Mouse (Mus musculus): Measurements from ENCODE around the gene Zfp3. TPM values are rescaled to one million over a fixed set of nuclear protein-coding genes. Genes with fewer than 3 reads are reported as not detected.

Zfp3 gene
- polyA plus RNA-seq, 1 experiment from 2014 or later, result 7.2 TPM

Small RNAs within 50 kb of the gene (microRNA-seq; reads per million reads assigned to microRNA genes)
- not detected for gene Gm22760

Other genes starting within 250 kb of the Zfp3 start
- 0.66 TPM in 1 of 2 replicates, not detected in the other for gene Vmo1, start 249.6 kb upstream of the Zfp3 start, polyA plus RNA-seq (2016; fragmentation: Nextera tagmentation; extraction: Ambion mirVana)
- gene Gltpd2, start 245.0 kb upstream of the Zfp3 start, polyA plus RNA-seq (2016; fragmentation: Nextera tagmentation; extraction: Ambion mirVana), result 0.37 and 0.68 TPM in 2 replicates
- 857 and 867 TPM in 2 replicates for gene Psmb6, start 238.8 kb upstream of the Zfp3 start, polyA plus RNA-seq (2016; fragmentation: Nextera tagmentation; extraction: Ambion mirVana)
- not detected in 2 replicates for gene Gm40193, start 231.3 kb upstream of the Zfp3 start, polyA plus RNA-seq (2016; fragmentation: Nextera tagmentation; extraction: Ambion mirVana)
- 4.4 and 4.5 TPM in 2 replicates for gene Pld2, start 224.1 kb upstream of the Zfp3 start, polyA plus RNA-seq (2016; fragmentation: Nextera tagmentation; extraction: Ambion mirVana)
- 17.6 and 18.4 TPM in 2 replicates for gene Mink1, start 201.3 kb upstream of the Zfp3 start, polyA plus RNA-seq (2016; fragmentation: Nextera tagmentation; extraction: Ambion mirVana)
- not detected in 2 replicates for gene 4930544D05Rik, start 148.4 kb upstream of the Zfp3 start, polyA plus RNA-seq (2016; fragmentation: Nextera tagmentation; extraction: Ambion mirVana)
- gene Chrne, start 145.0 kb upstream of the Zfp3 start, polyA plus RNA-seq (2016; fragmentation: Nextera tagmentation; extraction: Ambion mirVana), result not detected in 2 replicates
- 0.22 and 0.31 TPM in 2 replicates for gene Gp1ba, start 125.1 kb upstream of the Zfp3 start, polyA plus RNA-seq (2016; fragmentation: Nextera tagmentation; extraction: Ambion mirVana)
- 95.8 and 104 TPM in 2 replicates for gene Rnf167, start 117.0 kb upstream of the Zfp3 start, polyA plus RNA-seq (2016; fragmentation: Nextera tagmentation; extraction: Ambion mirVana)
- 161 and 163 TPM in 2 replicates for gene Slc25a11, start 116.7 kb upstream of the Zfp3 start, polyA plus RNA-seq (2016; fragmentation: Nextera tagmentation; extraction: Ambion mirVana)
- gene Pfn1, start 109.6 kb upstream of the Zfp3 start, polyA plus RNA-seq (2016; fragmentation: Nextera tagmentation; extraction: Ambion mirVana), result 1,494 and 1,514 TPM in 2 replicates
- gene Eno3, start 107.0 kb upstream of the Zfp3 start, polyA plus RNA-seq (2016; fragmentation: Nextera tagmentation; extraction: Ambion mirVana), result 34.2 and 38.2 TPM in 2 replicates
- 151 TPM in 2 replicates for gene Spag7, start 94.8 kb upstream of the Zfp3 start, polyA plus RNA-seq (2016; fragmentation: Nextera tagmentation; extraction: Ambion mirVana)
- gene Camta2, start 76.1 kb upstream of the Zfp3 start, polyA plus RNA-seq (2016; fragmentation: Nextera tagmentation; extraction: Ambion mirVana), result 9.9 and 12.8 TPM in 2 replicates
- gene Inca1, start 64.1 kb upstream of the Zfp3 start, polyA plus RNA-seq (2016; fragmentation: Nextera tagmentation; extraction: Ambion mirVana), result 1.0 and 1.4 TPM in 2 replicates
- 3.3 and 3.6 TPM in 2 replicates for gene Kif1c, start 63.7 kb upstream of the Zfp3 start, polyA plus RNA-seq (2016; fragmentation: Nextera tagmentation; extraction: Ambion mirVana)
- not detected in 2 replicates for gene Scimp, start 48.4 kb downstream of the Zfp3 start, polyA plus RNA-seq (2016; fragmentation: Nextera tagmentation; extraction: Ambion mirVana)
- 36.9 and 38.0 TPM in 2 replicates for gene Rabep1, start 80.6 kb downstream of the Zfp3 start, polyA plus RNA-seq (2016; fragmentation: Nextera tagmentation; extraction: Ambion mirVana)
- gene Nup88, start 205.8 kb downstream of the Zfp3 start, polyA plus RNA-seq (2016; fragmentation: Nextera tagmentation; extraction: Ambion mirVana), result 145 and 147 TPM in 2 replicates
- gene Rpain, start 206.0 kb downstream of the Zfp3 start, polyA plus RNA-seq (2016; fragmentation: Nextera tagmentation; extraction: Ambion mirVana), result 70.5 and 78.1 TPM in 2 replicates
- gene C1qbp, start 218.8 kb downstream of the Zfp3 start, polyA plus RNA-seq (2016; fragmentation: Nextera tagmentation; extraction: Ambion mirVana), result 259 and 269 TPM in 2 replicates
- 28.2 and 29.4 TPM in 2 replicates for gene Dhx33, start 240.2 kb downstream of the Zfp3 start, polyA plus RNA-seq (2016; fragmentation: Nextera tagmentation; extraction: Ambion mirVana)

All from limb, embryonic 12.5 days (tissue).